Mouse (Mus musculus) testis, adult 2 months (tissue): Measurements from ENCODE around the gene Tcl1b5. TPM values are rescaled to one million over a fixed set of nuclear protein-coding genes. Genes with fewer than 3 reads are reported as not detected.
"Not testable (repeated sequence)": the region's sequence is repeated elsewhere in the genome, so short reads cannot be mapped to it uniquely, and the experiment has no call there.

Source experiments
- H3K27ac ChIP-seq: fragments of 200-500 bp; 2 replicates; pipeline ENCODE4 v1.5.1; 2012; ENCODE audit warnings: low read depth, low read length; ENCODE audit not compliant: control insufficient read depth, insufficient read depth
- H3K27me3 ChIP-seq: fragments of 200-500 bp; 2 replicates; pipeline ENCODE4 v1.6.1; 2012; ENCODE audit warnings: mild to moderate bottlenecking, low read length, moderate library complexity; ENCODE audit not compliant: control insufficient read depth, insufficient read depth
- H3K36me3 ChIP-seq: fragments of 200-500 bp; 2 replicates; pipeline ENCODE4 v1.6.1; 2012; ENCODE audit warnings: mild to moderate bottlenecking, low read length; ENCODE audit not compliant: control insufficient read depth, insufficient read depth
- H3K4me1 ChIP-seq: fragments of 200-500 bp; 2 replicates; pipeline ENCODE4 v1.6.1; 2012; ENCODE audit warnings: low read length; ENCODE audit not compliant: control insufficient read depth, insufficient read depth
- H3K4me3 ChIP-seq: fragments of 200-500 bp; 2 replicates; pipeline ENCODE4 v1.5.1; 2012; ENCODE audit warnings: low read depth, mild to moderate bottlenecking, low read length, moderate library complexity, mixed read lengths; ENCODE audit not compliant: control insufficient read depth
- CTCF ChIP-seq: fragments of 200-500 bp; IDR thresholded peaks from 2 replicates; pipeline ENCODE4 v1.5.1; 2012; ENCODE audit warnings: low read depth, mild to moderate bottlenecking, inconsistent platforms, low read length, moderate library complexity; ENCODE audit not compliant: control insufficient read depth, insufficient read depth, insufficient replicate concordance
- POLR2A ChIP-seq: fragments of 200-500 bp; IDR thresholded peaks from 2 replicates; pipeline ENCODE4 v1.6.1; 2012; ENCODE audit warnings: low read depth, mild to moderate bottlenecking, inconsistent platforms, low read length, moderate library complexity; ENCODE audit not compliant: control insufficient read depth
- polyA plus RNA-seq: library from polyadenylated mRNA; depleted of rRNA; stranded (reverse); fragments of >200 nt; gene quantifications from 2 replicates; pipeline ENCODE4 v1.2.3, GENCODE M21; 2012

The Tcl1b5 gene
- polyA plus RNA-seq, 1 experiment, result not detected

- Histone ChIP-seq H3K27ac (no peak within 1 kb of the TSS), H3K27me3 (no peaks in the 10 kb centered on the region), H3K36me3 (no peaks in the 10 kb centered on the region), H3K4me3 (no peak within 1 kb of the TSS), H3K4me1 (no peaks in the 10 kb centered on the region)
- TF ChIP-seq POLR2A (no peak), CTCF (no peak)
Observed at GRCm38 (mm10) chr12:105145714-105146113, 30.4 kb upstream of the Tcl1b5 start, which contains the start of gene Tcl1b2. Gene Tcl1b2 (plus strand): TSS chr12:105146014.

- not testable (repeated sequence) for H3K27me3 ChIP-seq, H3K4me1 ChIP-seq, H3K4me3 ChIP-seq, H3K27ac ChIP-seq, H3K36me3 ChIP-seq
Observed at GRCm38 (mm10) chr12:105155286-105155685, 20.9 kb upstream of the Tcl1b5 start.

- TF ChIP-seq POLR2A, result no peak
- no peak for TF ChIP-seq CTCF
- H3K27me3 ChIP-seq, result no peaks in the 10 kb centered on the region
- no peaks in the 10 kb centered on the region for H3K4me1 ChIP-seq
- H3K4me3 ChIP-seq, result no peak overlapping the region
- no peak overlapping the region for H3K27ac ChIP-seq
- H3K36me3 ChIP-seq, result no peaks in the 10 kb centered on the region
Observed at GRCm38 (mm10) chr12:105158842-105159241, 17.3 kb upstream of the Tcl1b5 start.

- H3K4me1 ChIP-seq, result no peaks in the 10 kb centered on the region
- no peaks in the 10 kb centered on the region for H3K27me3 ChIP-seq
- no peak within 1 kb of the TSS for H3K27ac ChIP-seq
- TF ChIP-seq CTCF, result no peak
- TF ChIP-seq POLR2A, result no peak
- H3K4me3 ChIP-seq, result no peak within 1 kb of the TSS
- H3K36me3 ChIP-seq, result no peaks in the 10 kb centered on the region
Observed at GRCm38 (mm10) chr12:105159390-105159789, 16.8 kb upstream of the Tcl1b5 start, which contains the start of gene Tcl1b1. Gene Tcl1b1 (plus strand): TSS chr12:105159690.

GRCm38 (mm10) chr12:105166734-105167133 lies 9.4 kb upstream of the Tcl1b5 start:
- TF ChIP-seq CTCF (no peak), POLR2A (no peak)

GRCm38 (mm10) chr12:105173366-105173765 lies 2.8 kb upstream of the Tcl1b5 start:
- H3K4me3 ChIP-seq, result no peak overlapping the region
- H3K27ac ChIP-seq, result no peak overlapping the region
- TF ChIP-seq CTCF, result no peak
- no peak for TF ChIP-seq POLR2A

More at GRCm38 (mm10) chr12:105166734-105167133, 9.4 kb upstream of the Tcl1b5 start:
- Histone ChIP-seq H3K27ac (no peak overlapping the region), H3K4me1 (no peaks in the 10 kb centered on the region), H3K27me3 (no peaks in the 10 kb centered on the region), H3K4me3 (no peak overlapping the region), H3K36me3 (no peaks in the 10 kb centered on the region)

GRCm38 (mm10) chr12:105174318-105174717 lies 1.8 kb upstream of the Tcl1b5 start:
- H3K36me3 ChIP-seq, H3K27me3 ChIP-seq, H3K4me1 ChIP-seq, H3K27ac ChIP-seq, H3K4me3 ChIP-seq: not testable (repeated sequence)
- TF ChIP-seq CTCF, result peak; percentile 17; the same call in 1 of the 2 replicates

More at GRCm38 (mm10) chr12:105173366-105173765, 2.8 kb upstream of the Tcl1b5 start:
- Histone ChIP-seq H3K4me1 (no peaks in the 10 kb centered on the region), H3K36me3 (no peaks in the 10 kb centered on the region), H3K27me3 (no peaks in the 10 kb centered on the region)

GRCm38 (mm10) chr12:105181040-105181644 lies 5.0 kb downstream of the Tcl1b5 start:
- H3K4me3 ChIP-seq, H3K27me3 ChIP-seq, H3K4me1 ChIP-seq, H3K27ac ChIP-seq, H3K36me3 ChIP-seq: not testable (repeated sequence)

- H3K27ac ChIP-seq, H3K27me3 ChIP-seq, H3K4me3 ChIP-seq, H3K4me1 ChIP-seq, H3K36me3 ChIP-seq: not testable (repeated sequence)
- peak; percentile 30; the same call in 1 of the 2 replicates for TF ChIP-seq CTCF
Observed at GRCm38 (mm10) chr12:105188980-105189379, 12.8 kb downstream of the Tcl1b5 start.

- not testable (repeated sequence) for H3K4me3 ChIP-seq, H3K36me3 ChIP-seq, H3K4me1 ChIP-seq, H3K27me3 ChIP-seq, H3K27ac ChIP-seq
Observed at GRCm38 (mm10) chr12:105190743-105191142, 14.6 kb downstream of the Tcl1b5 start, which contains the start of gene Tcl1b3. Gene Tcl1b3 (plus strand): TSS chr12:105191043.

GRCm38 (mm10) chr12:105199684-105200497 lies 23.7 kb downstream of the Tcl1b5 start:
- H3K27ac ChIP-seq, H3K27me3 ChIP-seq, H3K4me3 ChIP-seq, H3K36me3 ChIP-seq, H3K4me1 ChIP-seq: not testable (repeated sequence)
